Mouse (Mus musculus) inflammation-experienced regulatory T-cells, adult 6 months (primary cell): Measurements from ENCODE around the gene Rasef. TPM values are rescaled to one million over a fixed set of nuclear protein-coding genes. Genes with fewer than 3 reads are reported as not detected.

ENCODE experiments used
- polyA plus RNA-seq, 3 experiments: library from polyadenylated mRNA; unstranded; fragments of 100-300 nt; shearing (Covaris generic); gene quantifications; one replicate each; pipeline ENCODE4 v1.2.1; 2017

Gene Rasef
- polyA plus RNA-seq, 3 experiments from 2014 or later = not detected

Other genes starting within 250 kb of the Rasef start
- gene Gm11238, start 183.1 kb downstream of the Rasef start, polyA plus RNA-seq = not detected
- not detected for gene Gm11237, start 168.0 kb downstream of the Rasef start, polyA plus RNA-seq
- not detected for gene Gm11236, start 152.9 kb downstream of the Rasef start, polyA plus RNA-seq
- gene Gm11239, start 122.6 kb downstream of the Rasef start, polyA plus RNA-seq = not detected
- gene Gm428, start 107.5 kb downstream of the Rasef start, polyA plus RNA-seq = not detected
- not detected for gene Gm11758, start 85.3 kb upstream of the Rasef start, polyA plus RNA-seq
- gene Gm11757, start 100.1 kb upstream of the Rasef start, polyA plus RNA-seq = not detected
- not detected for gene Gm13871, start 115.0 kb upstream of the Rasef start, polyA plus RNA-seq
- not detected for gene Gm11756, start 129.8 kb upstream of the Rasef start, polyA plus RNA-seq
- not detected for gene 2310002L09Rik, start 159.9 kb upstream of the Rasef start, polyA plus RNA-seq
- gene Frmd3, start 222.4 kb upstream of the Rasef start, polyA plus RNA-seq = not detected